Mouse (Mus musculus) brain, adult 2 months (tissue): Measurements from ENCODE around the gene Uap1l1.

Source experiments
- DNase-seq: peaks from one replicate; pipeline ENCODE4 v3.0.0; 2011; ENCODE audit warnings: low read depth, low spot score

The Uap1l1 gene

GRCm38 (mm10) chr2:25371764-25372643, 6.5 kb upstream of the Uap1l1 start, which contains the start of gene Sapcd2:
TSS of gene Sapcd2 (plus strand) at chr2:25372321.
- DNase-seq: peak; percentile 96

- DNase-seq: no peak
Observed at GRCm38 (mm10) chr2:25369996-25370395, 4.5 kb upstream of the Uap1l1 start.

GRCm38 (mm10) chr2:25364761-25365090, 756 bp downstream of the Uap1l1 start:
- DNase-seq: no peak

GRCm38 (mm10) chr2:25364313-25364712, 1.2 kb downstream of the Uap1l1 start:
- DNase-seq: no peak

- DNase-seq: no peak
Observed at GRCm38 (mm10) chr2:25363478-25364178, 1.9 kb downstream of the Uap1l1 start.

GRCm38 (mm10) chr2:25359848-25360247, 5.6 kb downstream of the Uap1l1 start:
- no peak for DNase-seq

GRCm38 (mm10) chr2:25356208-25357079, 9.0 kb downstream of the Uap1l1 start, which contains the start of gene Dpp7:
TSS of gene Dpp7 (minus strand) at chr2:25356359.
- DNase-seq: peak; percentile 94

- no peak for DNase-seq
Observed at GRCm38 (mm10) chr2:25355419-25356066, 9.9 kb downstream of the Uap1l1 start.

GRCm38 (mm10) chr2:25354211-25354610, 11.3 kb downstream of the Uap1l1 start:
- DNase-seq: no peak

GRCm38 (mm10) chr2:25350701-25351100, 14.8 kb downstream of the Uap1l1 start:
- DNase-seq: no peak

GRCm38 (mm10) chr2:25349499-25349898, 16.0 kb downstream of the Uap1l1 start:
- no peak for DNase-seq

GRCm38 (mm10) chr2:25348162-25348561, 17.3 kb downstream of the Uap1l1 start:
- DNase-seq: no peak

- no peak for DNase-seq
Observed at GRCm38 (mm10) chr2:25338303-25338702, 27.2 kb downstream of the Uap1l1 start.

- no peak for DNase-seq
Observed at GRCm38 (mm10) chr2:25333569-25333968, 31.9 kb downstream of the Uap1l1 start.

GRCm38 (mm10) chr2:25332286-25333160, 33.0 kb downstream of the Uap1l1 start, which contains the start of gene Man1b1:
TSS of gene Man1b1 (plus strand) at chr2:25332338.
- peak; percentile 100 for DNase-seq

- no peak for DNase-seq
Observed at GRCm38 (mm10) chr2:25331470-25331869, 34.0 kb downstream of the Uap1l1 start.

- peak; percentile 79 for DNase-seq
Observed at GRCm38 (mm10) chr2:25328440-25328839, 37.0 kb downstream of the Uap1l1 start.

GRCm38 (mm10) chr2:25326036-25326435, 39.4 kb downstream of the Uap1l1 start:
- DNase-seq: no peak

- peak; percentile 58 for DNase-seq
Observed at GRCm38 (mm10) chr2:25320084-25320483, 45.4 kb downstream of the Uap1l1 start.
